Comparison of ENCODE assay signal across 8 mouse cellular contexts in genomic region chr19:45307299-45308275, GRCm38 (mm10). TPM values are rescaled to one million over a fixed set of nuclear protein-coding genes. Genes with fewer than 3 reads are reported as not detected.
A peak's percentile ranks its signal among the peaks of the same experiment; 100 is the strongest.
DNase-seq lines count a peak whose midpoint lies in the region; ATAC-seq and TF ChIP-seq lines count a peak whose summit lies in the region.

No protein-coding gene starts in this region.

- ATAC-seq in midbrain, postnatal 0 days (ENCODE audit: low FRiP score) = no peak
- ATAC-seq in midbrain, embryonic 15.5 days (replicated peaks) = no peak
- no peak for ATAC-seq in forebrain, embryonic 15.5 days (replicated peaks)

- H3K4me1 ChIP-seq in midbrain, postnatal 0 days (ENCODE audit: insufficient read depth, low read length) = peaks cover 8% of the 10 kb centered on the region; the same call in 1 of the 2 replicates
- peaks cover 44% of the 10 kb centered on the region for H3K4me1 ChIP-seq in midbrain, embryonic 15.5 days
- H3K4me1 ChIP-seq in forebrain, embryonic 15.5 days = peaks cover 49% of the 10 kb centered on the region

- no peaks in the 10 kb centered on the region for H3K36me3 ChIP-seq in midbrain, postnatal 0 days (ENCODE audit: insufficient read depth, low read length)
- H3K36me3 ChIP-seq in midbrain, embryonic 15.5 days (replicated peaks) = no peaks in the 10 kb centered on the region
- no peaks in the 10 kb centered on the region for H3K36me3 ChIP-seq in myocyte (ENCODE audit: control insufficient read depth, insufficient read depth)
- no peaks in the 10 kb centered on the region for H3K36me3 ChIP-seq in forebrain, embryonic 15.5 days

- no peak overlapping the region for H3K27ac ChIP-seq in midbrain, postnatal 0 days (ENCODE audit: low read depth, low read length)
- no peak overlapping the region for H3K27ac ChIP-seq in midbrain, embryonic 15.5 days
- H3K27ac ChIP-seq in forebrain, embryonic 15.5 days (replicated peaks) = no peak overlapping the region

- peaks cover 27% of the 10 kb centered on the region for H3K27me3 ChIP-seq in midbrain, postnatal 0 days (ENCODE audit: insufficient read depth, low read length)
- peaks cover 41% of the 10 kb centered on the region for H3K27me3 ChIP-seq in midbrain, embryonic 15.5 days (replicated peaks)
- H3K27me3 ChIP-seq in myocyte (ENCODE audit: control insufficient read depth, insufficient read depth, insufficient read length) = peaks cover 6% of the 10 kb centered on the region
- H3K27me3 ChIP-seq in forebrain, embryonic 15.5 days = peaks cover 14% of the 10 kb centered on the region; the same call in 1 of the 2 replicates

- H3K9me3 ChIP-seq in midbrain, postnatal 0 days (ENCODE audit: low read length) = no peaks in the 10 kb centered on the region
- H3K9me3 ChIP-seq in midbrain, embryonic 15.5 days = no peaks in the 10 kb centered on the region
- no peaks in the 10 kb centered on the region for H3K9me3 ChIP-seq in forebrain, embryonic 15.5 days

- TF ChIP-seq POLR2A in myocyte (IDR thresholded peaks at IDR 0.05; ENCODE audit: insufficient read length, low read depth) = no peak

- no peak overlapping the region for H3K9ac ChIP-seq in midbrain, postnatal 0 days (replicated peaks; ENCODE audit: low read length, poor library complexity, severe bottlenecking)
- H3K9ac ChIP-seq in midbrain, embryonic 15.5 days = no peak overlapping the region
- no peak overlapping the region for H3K9ac ChIP-seq in forebrain, embryonic 15.5 days (replicated peaks)

- H3K4me2 ChIP-seq in midbrain, postnatal 0 days (ENCODE audit: low read depth, low read length, poor library complexity, severe bottlenecking) = no peak overlapping the region
- no peak overlapping the region for H3K4me2 ChIP-seq in midbrain, embryonic 15.5 days
- H3K4me2 ChIP-seq in myocyte (ENCODE audit: low read depth) = peak overlapping the region; percentile 2
- H3K4me2 ChIP-seq in forebrain, embryonic 15.5 days (replicated peaks) = no peak overlapping the region

- peak; percentile 29 for DNase-seq in adrenal gland, postnatal 14 days
- DNase-seq in adrenal gland, postnatal 10 days = no peak
- DNase-seq in midbrain, postnatal 0 days (ENCODE audit: low spot score) = no peak
- DNase-seq in thymus, postnatal 4 days = peak; percentile 75
- DNase-seq in layer of hippocampus, postnatal 25 days (ENCODE audit: extremely low spot score in 1 of 2, low spot score in 1 of 2) = no peak

- no peaks in the 10 kb centered on the region for H3K79me2 ChIP-seq in myocyte (ENCODE audit: control insufficient read depth, insufficient read depth)

- H3ac ChIP-seq in myocyte (ENCODE audit: control insufficient read depth, insufficient read length) = no peak overlapping the region

- peak; percentile 79 for TF ChIP-seq CTCF in midbrain, postnatal 0 days (IDR thresholded peaks at IDR 0.05)

- 55% methylated on average over 16 of the region's 16 CpGs for WGBS in midbrain, postnatal 0 days
- 53% methylated on average over 16 of the region's 16 CpGs for WGBS in midbrain, embryonic 15.5 days
- WGBS in forebrain, embryonic 15.5 days = 58% methylated on average over 16 of the region's 16 CpGs

- H3K4me3 ChIP-seq in midbrain, postnatal 0 days (ENCODE audit: low read depth, low read length) = no peak overlapping the region
- no peak overlapping the region for H3K4me3 ChIP-seq in midbrain, embryonic 15.5 days
- no peak overlapping the region for H3K4me3 ChIP-seq in myocyte
- no peak overlapping the region for H3K4me3 ChIP-seq in forebrain, embryonic 15.5 days

TF ChIP-seq in myocyte, 11 proteins besides CTCF, POLR2A, EP300 and RAD21:
- no peak for TF ChIP-seq MAX (IDR thresholded peaks at IDR 0.05; ENCODE audit: low read depth)
- no peak for TF ChIP-seq CEBPB (IDR thresholded peaks at IDR 0.05; ENCODE audit: insufficient read depth, poor library complexity, severe bottlenecking)
- no peak for TF ChIP-seq MYOD1 (IDR thresholded peaks at IDR 0.05; ENCODE audit: control insufficient read depth in 1 of 3, insufficient read length in 2 of 3, low read depth in 2 of 3)
- no peak for TF ChIP-seq E2F4 (IDR thresholded peaks at IDR 0.05; ENCODE audit: insufficient read depth)
- no peak for TF ChIP-seq TCF12 (IDR thresholded peaks at IDR 0.05; ENCODE audit: insufficient read depth, poor library complexity, severe bottlenecking)
- TF ChIP-seq USF1 (IDR thresholded peaks at IDR 0.05; ENCODE audit: low read depth) = no peak
- TF ChIP-seq REST (IDR thresholded peaks at IDR 0.05; ENCODE audit: insufficient read depth, insufficient read length) = no peak
- TF ChIP-seq MYOG (IDR thresholded peaks at IDR 0.05; ENCODE audit: control insufficient read depth in 1 of 3, insufficient read depth in 1 of 3, insufficient read length in 2 of 3, low read depth in 2 of 3) = no peak
TF ChIP-seq in myocyte: peak in this region for 0.

RNA-seq across cellular contexts. Expression of gene Btrc, which starts 55.9 kb away (rescaled TPM):
- total RNA-seq in adrenal gland, postnatal 14 days (2021) = 27.3 and 28.5 TPM in 2 replicates
- 10 to 100 TPM; 26.4 to 33.3 TPM for total RNA-seq in adrenal gland, postnatal 10 days (2021)
- 60.1 and 66.6 TPM in 2 replicates for total RNA-seq in midbrain, postnatal 0 days (2014; rRNA removed)
- 51.4 and 52.8 TPM in 2 replicates for polyA plus RNA-seq in midbrain, postnatal 0 days (2015; fragmentation: Nextera tagmentation; extraction: Ambion mirVana)
- 65.9 and 66.7 TPM in 2 replicates for polyA plus RNA-seq in midbrain, embryonic 15.5 days (2015; fragmentation: Nextera tagmentation; extraction: Ambion mirVana)
- 17.0 TPM for polyA plus RNA-seq in myocyte (2012; fragmentation: generic; extraction: Trizol)
- 52.9 and 63.7 TPM in 2 replicates for polyA plus RNA-seq in forebrain, embryonic 15.5 days (2015; fragmentation: Nextera tagmentation; extraction: Ambion mirVana)
- total RNA-seq in layer of hippocampus, postnatal 25 days (2021) = 10 to 100 TPM; 93.9 to 94.3 TPM

Comparison
In these comparisons a context has a peak if more than half of its experiments do, and no peak if none do; other contexts are left out.
1. DNase-seq: peak in adrenal gland, postnatal 14 days (single experiment) and thymus, postnatal 4 days (single experiment); none in adrenal gland, postnatal 10 days (single experiment), midbrain, postnatal 0 days (single experiment) and layer of hippocampus, postnatal 25 days (0 of 2).